Mouse (Mus musculus) layer of hippocampus, adult 9-11 months (tissue): ENCODE measurements at regions not wholly inside any gene's neighbourhood (a gene's known extent, or its start where the extent isn't known, plus 50 kb on each side); places are given as distances from the start of the nearest gene placed in this dataset.
"Not testable (repeated sequence)": the region's sequence is repeated elsewhere in the genome, so short reads cannot be mapped to it uniquely, and the experiment has no call there.

ENCODE experiments used
- DNase-seq: peaks from one replicate; pipeline ENCODE4 v3.0.0; 2022

DNA sequence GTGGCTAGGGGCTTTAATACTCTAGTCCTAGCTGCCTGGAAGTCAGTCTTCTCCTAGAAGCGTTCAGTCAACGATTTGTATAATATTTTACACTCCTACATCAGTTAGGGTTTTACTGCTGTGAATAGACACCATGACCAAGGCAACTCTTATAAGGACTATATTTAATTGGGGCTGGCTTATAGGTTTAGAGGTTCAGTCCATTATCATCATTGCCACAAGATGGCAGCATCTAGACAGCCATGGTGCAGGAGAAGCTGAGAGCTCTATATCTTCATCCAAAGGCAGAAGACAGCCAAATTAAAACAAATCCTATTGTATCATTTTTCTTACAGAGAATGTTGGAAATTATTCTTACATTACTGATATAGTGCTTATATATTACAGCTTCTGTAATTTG is 167.0 kb upstream of the Ndn start:
- DNase-seq, result peak; percentile 5

- DNase-seq, result no peak
Measured at GRCm38 (mm10) chr7:62208529-62208928, 137.8 kb upstream of the Ndn start.

GRCm38 (mm10) chr7:62209117-62209700 is 137.2 kb upstream of the Ndn start:
- peak; percentile 33 for DNase-seq

GRCm38 (mm10) chr7:62225184-62225583 is 121.2 kb upstream of the Ndn start:
- DNase-seq, result no peak

GRCm38 (mm10) chr7:62227727-62228126 is 118.6 kb upstream of the Ndn start:
- DNase-seq, result no peak

DNA sequence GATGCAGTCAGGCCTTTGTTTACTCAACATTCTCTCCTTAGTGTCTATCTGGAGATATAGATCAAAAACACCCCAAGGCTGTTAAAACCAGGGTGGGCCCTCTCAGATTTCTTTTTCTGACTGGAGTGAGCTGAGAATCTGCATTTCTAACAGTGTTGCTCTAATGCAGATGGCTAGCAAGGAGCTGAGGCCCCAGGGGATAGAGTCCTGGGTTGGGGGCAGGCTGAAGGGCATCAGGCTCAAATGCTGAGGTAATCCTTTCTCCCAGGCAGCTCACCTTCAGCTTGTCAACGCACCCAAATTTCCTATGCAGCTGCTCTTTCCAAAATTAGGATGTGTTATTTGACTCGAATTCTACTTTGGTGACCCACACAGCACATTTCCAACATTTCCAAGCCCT is 115.7 kb upstream of the Ndn start:
- no peak for DNase-seq

GRCm38 (mm10) chr7:62231120-62231574 is 115.2 kb upstream of the Ndn start:
- peak; percentile 8 for DNase-seq

- no peak for DNase-seq
Measured at GRCm38 (mm10) chr7:62232076-62232475, 114.3 kb upstream of the Ndn start.

- DNase-seq, result no peak
Measured at GRCm38 (mm10) chr7:62234037-62234436, 112.3 kb upstream of the Ndn start.

DNA sequence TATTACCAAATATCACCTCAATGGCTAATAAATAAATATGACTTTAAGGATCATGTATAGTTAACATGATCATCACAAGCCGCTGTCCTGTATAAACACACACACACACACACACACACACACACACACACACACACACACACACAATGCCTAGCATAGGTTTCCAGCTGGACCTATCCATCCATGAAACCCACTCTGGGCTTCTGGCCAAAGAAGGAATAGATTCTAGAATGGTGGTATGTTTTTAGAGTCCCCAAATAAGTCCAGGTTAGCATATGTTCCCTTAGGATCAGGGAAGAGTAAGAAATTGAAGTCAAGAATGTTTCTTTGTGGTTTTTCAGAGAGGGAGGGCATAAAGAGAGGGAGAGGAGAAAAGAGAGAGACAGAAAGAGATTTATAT is 110.6 kb upstream of the Ndn start:
- no peak for DNase-seq

- no peak for DNase-seq
Measured at GRCm38 (mm10) chr7:62261688-62262114, 84.7 kb upstream of the Ndn start.

GRCm38 (mm10) chr7:62262174-62262573 is 84.2 kb upstream of the Ndn start:
- DNase-seq, result not testable (repeated sequence)

DNA sequence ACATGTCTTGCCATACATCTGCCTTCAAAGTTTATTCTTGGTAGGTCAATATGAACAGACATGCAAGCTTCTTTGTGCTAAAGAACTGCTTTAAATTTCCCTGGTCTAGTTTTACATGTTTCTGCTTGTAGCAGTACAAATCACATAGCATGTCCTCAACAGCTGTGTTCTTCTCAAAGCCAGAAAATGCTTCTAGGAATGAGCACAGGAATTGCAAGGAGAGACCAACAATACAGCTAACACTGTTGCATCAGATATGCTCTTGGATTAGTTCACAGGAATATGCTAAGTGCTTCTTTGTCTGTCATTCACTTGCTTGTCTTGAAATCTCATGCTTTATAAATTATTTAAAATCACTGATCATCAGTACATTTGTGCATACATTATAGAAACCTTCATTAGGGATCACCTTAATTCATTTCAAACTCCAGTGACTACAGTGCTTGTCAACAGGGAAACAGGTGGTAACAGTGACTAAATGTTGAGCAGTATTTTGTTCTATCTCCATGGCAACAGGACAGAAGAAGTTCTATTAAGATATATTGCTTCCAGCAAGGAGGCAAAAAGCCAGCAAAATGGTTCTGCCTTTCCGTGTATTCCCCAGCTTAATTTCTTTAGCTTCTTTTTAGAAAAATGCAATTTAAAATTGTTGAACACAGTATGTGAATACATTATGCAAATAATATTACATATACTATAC is 77.1 kb upstream of the Ndn start:
- peak; percentile 1 for DNase-seq

DNA sequence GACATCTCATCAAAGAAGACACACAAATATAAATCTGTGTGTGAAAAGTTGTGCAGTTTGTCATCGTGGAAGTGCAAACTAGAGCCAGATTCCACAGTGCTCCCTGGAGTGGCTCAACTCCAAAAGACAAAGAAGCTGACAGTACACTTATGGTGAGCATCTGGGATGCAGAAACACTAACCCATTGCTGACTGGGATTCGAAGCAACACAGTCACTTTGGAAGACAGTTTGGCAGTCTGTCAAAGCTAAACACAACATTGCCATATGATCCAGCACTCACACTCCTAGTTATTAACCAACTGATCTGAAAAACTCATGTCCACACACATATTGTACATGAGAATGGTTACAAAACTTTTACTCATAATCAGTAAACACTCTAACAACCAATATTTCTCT is 70.2 kb upstream of the Ndn start:
- DNase-seq, result peak; percentile 28

DNA sequence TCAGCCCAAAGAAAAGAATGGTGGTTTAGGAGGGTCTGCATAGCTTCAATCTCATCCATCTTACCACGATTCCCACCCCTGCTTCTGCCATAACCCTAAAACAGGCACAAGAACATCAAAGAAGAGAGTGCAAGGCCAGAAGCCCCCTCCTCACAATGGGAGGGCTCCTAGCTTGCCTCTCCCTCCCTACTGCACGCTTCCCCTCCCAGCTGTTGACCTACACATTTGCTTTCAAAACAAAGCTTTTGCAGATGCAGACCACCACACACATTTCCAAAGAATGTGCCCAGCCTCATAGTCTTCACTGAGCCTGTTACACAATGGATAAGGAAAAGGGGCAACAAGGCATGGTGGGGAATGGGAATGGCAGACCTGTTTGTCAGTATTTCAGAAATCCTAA is 67.9 kb upstream of the Ndn start:
- no peak for DNase-seq

GRCm38 (mm10) chr7:62279022-62279421 is 67.3 kb upstream of the Ndn start:
- DNase-seq, result no peak
